Mouse (Mus musculus): ENCODE data around the gene Timm44.

Gene Timm44

DNA sequence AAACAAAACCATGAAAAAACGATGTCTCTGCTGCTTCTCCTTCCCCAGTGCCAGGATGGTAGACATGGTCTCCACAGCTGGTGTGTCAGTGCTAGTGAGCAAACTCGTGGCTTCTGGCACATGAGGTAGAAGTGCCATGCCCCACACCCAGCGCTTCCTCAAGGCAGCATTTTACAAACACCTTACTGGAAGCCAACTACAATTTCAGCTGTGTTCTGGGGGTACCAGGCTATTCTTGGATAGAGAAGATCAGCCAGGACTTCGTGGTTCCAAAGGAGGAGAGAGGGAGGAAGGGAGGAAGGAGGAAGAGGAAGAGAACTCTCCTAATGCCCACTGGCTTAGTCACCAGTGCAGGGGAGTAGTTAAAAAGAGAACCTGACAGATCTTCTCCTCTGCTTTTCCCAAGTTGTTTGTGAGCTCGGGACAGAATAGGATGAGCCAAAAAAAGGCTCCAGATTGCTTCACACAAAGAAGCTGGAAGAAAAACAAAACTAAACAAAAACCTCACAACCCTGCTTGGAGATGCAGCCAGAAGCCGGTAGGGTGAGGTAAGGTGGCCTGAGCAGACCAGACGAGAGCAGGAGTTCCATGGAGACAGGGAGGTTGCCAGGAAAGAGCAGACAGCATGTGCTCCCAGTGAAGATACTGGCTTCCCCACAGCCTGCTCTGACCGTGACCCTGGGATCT lies 12.5 kb downstream of the Timm44 start:
- no peak for DNase-seq (ENCODE audit: low spot score)

DNA sequence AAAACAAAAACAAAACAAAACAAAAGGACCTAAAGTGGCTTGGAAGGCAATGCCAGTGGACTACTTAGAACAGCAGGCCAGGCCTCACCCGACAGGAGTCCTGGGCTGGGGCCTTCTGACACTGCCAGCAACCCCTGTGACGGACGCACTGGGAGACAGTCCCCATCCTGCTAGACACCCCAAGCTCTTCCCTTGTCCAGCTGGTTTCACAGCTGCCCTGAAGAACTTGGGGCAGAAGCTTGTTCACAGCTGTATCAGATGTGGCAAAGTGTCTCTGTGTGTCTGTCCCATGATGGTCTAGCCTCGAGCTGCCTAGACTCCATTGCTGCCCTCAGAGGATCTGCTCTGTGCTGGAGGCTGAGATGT lies 15.9 kb downstream of the Timm44 start:
- DNase-seq (ENCODE audit: low spot score), result no peak

DNA sequence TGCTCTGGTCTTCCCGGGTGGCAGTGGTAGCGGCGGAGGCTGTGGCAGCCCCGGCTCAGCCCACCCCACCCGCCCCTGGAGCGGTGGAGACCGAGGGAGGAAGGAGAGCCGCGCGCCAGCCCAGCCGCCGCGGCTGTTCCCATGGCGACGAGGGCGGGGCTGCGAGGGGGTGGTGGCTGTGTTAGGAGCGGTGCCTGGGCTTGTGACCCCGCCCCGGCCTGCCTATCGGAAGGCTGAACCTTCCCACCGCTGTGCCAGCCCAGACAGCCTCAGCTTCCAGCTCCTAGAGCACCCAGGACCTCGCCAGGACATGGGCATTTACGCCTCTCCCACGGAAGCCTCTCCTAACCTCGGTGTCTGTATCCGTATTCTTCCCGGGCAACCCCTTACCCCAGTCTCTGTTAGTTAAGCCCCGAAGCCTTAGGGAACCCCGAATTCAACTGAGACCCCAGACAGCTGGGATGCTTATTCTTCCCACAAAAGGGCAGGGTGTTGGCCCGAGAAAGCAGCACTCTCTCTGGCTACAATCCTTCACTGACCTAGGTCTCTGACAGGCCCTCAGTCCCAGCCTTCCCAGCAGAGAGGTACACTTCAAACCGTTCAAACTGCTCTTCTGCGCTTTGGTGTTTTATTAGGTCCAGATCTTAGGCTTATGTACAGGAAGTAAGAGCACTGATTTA lies 16.4 kb downstream of the Timm44 start, which contains the start of gene Ctxn1:
Gene Ctxn1, minus strand, starts transcription at position 150 of the 680 bp plus-strand sequence.
- peak; percentile 99 for DNase-seq (ENCODE audit: low spot score)

DNA sequence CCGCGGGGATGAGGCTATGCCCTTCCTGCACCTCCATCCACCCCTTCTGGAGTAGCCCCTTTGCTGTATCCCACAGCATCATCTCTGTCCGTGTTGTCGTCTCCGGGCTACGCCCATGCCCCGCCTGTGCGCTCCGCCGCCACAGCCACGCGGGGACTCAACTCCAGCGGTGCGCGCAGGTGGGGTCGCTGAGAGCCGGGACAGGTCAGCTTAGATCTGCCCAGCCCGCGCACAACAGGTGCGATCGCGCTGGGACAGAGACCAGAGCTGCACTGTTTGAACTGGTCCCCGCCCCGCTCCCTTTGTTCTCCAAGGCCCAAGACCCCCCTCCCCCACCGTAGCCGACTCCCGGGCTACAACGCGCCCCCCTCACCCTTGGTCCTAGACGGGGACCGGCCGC lies 17.0 kb downstream of the Timm44 start:
- DNase-seq (ENCODE audit: low spot score), result peak; percentile 83

DNA sequence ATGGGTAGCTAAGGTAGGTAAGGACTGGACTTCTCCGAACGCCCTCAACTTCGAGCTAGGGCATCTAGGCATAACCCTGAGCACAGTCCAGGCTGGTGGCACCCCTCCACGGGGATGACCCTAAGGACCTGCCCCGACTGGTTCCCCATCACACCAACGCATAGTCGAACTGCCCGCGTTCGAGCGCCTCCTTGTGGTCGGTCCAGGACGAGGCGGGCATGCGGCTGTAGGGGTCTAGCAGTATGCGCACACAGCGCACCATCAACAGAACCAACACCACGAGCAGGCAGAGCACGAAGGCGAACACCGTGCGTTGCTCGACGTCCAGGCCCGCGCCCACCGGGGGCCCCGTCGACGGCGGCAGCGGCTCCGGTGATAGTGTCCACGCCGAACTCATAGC lies 17.5 kb downstream of the Timm44 start:
- DNase-seq (ENCODE audit: low spot score), result peak; percentile 92

DNA sequence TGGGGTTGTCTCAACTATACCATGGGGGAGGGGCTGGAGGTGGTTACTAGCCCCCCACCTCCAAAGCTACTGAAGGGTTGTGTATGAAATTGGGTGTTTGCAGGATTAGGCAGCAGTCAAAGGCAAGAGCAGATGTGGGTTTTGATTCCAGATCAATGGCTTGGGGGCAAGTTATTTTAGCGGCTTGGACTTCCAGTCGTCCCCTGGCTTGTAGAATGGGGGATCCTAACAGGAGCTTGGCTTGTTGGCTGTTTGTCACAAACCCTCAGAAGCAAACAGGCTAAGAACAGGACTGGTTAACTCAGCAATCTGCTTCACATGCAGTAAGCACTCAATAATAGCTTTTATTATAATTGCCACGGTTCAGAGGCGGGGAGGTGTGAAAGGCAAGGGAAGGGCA lies 18.4 kb downstream of the Timm44 start:
- no peak for DNase-seq (ENCODE audit: low spot score)

DNA sequence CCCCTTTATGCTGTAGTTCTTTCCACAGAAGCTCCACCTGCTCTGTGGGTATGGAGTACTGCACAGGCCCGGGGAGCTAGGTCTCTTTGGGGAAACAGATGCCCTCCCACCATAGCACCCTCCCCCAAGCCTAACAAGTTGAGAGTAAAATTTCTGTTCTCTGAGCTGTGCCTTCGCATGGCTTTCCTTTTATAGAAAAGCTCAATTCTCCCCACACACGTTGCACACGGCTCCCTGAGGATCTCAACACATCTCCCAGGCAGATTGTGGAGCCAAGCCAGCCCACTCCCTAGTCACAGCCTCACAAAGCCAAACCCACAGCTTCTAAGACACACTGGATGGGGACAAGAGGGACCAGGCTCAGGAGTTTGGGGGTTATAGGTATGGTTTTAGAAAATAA lies 18.8 kb downstream of the Timm44 start:
- DNase-seq (ENCODE audit: low spot score), result peak; percentile 40

DNA sequence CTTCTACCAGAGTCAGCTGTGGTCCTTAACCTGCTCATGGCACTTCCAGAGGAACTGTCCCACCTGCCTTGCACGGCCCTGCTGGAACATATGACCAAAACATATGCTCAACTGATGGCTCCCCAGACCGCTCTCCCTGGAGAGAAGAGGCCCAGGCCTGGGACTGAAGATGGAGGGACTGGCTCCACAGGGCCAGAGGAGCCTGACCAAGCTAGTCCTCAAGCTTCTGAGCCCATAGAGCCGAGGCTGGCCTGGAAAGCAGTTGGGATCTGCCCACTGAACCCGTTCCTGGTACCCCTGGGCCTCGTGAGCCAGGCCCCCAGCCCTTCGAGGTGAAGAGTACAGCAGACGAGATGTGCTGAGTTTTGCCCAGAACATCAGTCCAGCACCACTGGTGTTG lies 20.2 kb downstream of the Timm44 start:
- peak; percentile 37 for DNase-seq (ENCODE audit: low spot score)

DNA sequence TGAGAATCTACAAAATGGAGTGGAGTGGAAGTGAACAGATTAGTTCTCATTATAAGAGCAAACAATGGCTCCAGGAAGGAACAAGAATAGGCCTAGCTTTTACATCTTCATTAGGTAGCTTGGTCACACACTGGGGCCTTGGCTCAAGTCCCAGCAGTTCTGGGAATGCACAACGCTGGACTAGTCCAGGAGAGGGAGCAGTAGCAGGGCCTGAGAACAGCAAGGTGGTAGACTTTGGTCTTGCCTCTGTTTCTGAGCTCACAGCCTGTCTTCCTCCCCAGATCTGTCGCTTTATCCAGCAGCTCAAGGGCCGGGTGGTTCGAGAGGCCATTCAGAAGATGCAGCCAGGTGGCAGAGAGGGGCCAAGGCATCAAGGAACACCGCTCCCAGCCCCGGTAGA lies 21.7 kb downstream of the Timm44 start:
- peak; percentile 76 for DNase-seq (ENCODE audit: low spot score)

DNA sequence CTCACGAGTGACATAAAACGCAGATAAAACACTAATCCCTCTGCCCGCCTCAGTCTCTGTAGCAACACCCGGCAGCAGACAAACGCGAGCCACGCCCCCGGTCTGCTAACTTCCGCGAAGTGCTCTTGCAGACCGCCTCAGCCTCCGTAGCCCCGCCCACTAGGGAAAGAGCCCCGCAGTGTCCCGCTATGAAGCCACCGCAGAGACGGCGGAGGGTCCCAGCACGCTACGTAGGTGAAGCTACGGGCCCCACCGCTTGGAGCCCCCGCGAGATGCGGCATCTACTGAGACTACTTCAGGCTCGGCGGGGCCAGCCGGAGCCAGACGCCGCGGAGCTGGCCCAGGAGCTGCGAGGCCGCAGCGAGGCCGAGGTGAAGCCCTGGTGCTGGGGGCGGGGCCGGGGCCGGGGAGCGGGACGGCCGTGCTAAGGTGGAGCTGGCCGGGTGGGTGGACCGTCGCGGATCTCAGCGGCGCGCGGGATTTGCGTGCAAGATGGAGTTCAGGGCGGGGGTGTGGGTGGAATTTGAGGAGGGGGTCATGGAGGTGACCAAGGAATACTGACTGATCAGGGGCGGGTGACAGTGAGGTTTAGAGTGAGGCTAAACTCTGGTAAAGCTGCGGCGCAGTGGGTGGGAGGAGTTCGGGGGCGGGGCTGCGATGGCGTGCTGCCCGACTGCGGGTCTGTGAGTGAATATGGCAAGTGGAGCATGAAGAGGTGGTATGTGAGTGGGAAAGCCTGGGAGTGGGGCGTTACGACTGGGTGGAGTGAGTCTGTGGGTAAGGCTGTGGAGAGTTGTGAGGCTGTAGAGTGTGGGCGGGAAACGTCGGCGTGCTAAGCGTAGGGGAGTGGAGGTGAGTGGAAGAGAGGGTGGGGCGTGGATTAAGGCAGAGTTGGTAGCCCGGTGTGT lies 22.5 kb downstream of the Timm44 start, which contains the start of gene Snapc2:
Gene Snapc2, plus strand, starts transcription at position 147 of the 908 bp plus-strand sequence.
- peak; percentile 99 for DNase-seq (ENCODE audit: low spot score)

DNA sequence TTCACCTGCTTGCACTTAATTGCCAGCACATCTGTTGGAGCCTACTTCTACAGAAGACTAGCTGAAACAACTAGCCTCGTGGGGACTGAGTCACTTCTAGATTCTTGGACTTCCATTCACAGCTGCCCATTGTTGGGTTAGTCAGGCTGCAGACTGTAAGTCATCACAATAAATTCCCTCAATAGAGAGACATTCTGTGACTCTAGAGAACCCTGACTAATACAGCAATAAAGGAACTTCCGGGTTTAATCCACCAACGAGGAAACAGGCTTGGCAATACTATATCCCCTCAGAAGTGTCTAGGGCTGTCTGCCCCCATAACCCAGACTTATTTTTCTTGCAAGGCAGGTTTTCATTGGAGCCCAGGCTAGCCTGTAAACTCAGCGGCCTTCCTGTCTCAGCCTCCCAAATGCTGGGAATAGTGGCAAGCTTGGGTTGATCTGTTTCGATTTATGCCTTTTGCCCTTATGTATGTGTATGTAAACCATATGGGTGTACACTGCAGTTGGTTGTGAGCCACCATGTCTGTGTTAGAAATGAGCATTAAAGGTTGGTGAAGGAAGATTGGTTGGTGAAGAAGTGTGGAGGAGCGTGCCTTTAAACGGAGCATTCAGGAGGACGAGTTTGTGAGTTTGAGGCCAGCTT lies 23.5 kb downstream of the Timm44 start:
- DNase-seq (ENCODE audit: low spot score), result peak; percentile 36

DNA sequence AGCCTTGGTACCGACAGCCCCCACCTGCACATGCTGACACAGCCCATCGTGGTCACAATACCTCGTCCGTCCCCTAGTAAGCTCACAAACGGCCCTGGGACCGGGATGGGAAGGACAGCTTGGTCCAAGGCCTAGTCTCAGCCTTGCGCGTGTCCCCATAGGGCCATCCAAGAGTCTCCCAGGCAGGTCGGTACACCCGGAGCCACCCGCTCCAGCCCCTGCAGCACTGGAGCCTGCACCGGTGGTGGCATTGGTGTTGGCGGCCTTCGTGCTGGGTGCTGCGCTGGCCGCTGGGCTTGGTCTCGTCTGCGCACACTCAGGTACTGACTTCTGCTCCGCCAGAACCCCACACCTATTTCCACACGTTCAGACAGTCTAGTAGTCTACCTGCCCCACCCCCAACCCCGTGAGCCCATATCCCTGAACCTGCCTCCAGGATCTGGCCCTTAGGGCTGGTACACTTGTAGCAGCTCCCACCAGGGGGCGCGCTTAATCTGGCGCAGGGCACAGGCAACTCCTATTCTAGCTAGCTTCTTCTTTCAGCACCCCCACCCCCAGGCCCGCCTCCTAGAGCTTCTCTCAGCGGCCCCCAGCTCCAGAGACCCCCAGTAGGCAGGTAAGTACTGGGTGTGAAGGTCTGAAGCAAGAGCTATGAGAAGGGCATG lies 25.3 kb downstream of the Timm44 start:
- peak; percentile 94 for DNase-seq (ENCODE audit: low spot score)

DNA sequence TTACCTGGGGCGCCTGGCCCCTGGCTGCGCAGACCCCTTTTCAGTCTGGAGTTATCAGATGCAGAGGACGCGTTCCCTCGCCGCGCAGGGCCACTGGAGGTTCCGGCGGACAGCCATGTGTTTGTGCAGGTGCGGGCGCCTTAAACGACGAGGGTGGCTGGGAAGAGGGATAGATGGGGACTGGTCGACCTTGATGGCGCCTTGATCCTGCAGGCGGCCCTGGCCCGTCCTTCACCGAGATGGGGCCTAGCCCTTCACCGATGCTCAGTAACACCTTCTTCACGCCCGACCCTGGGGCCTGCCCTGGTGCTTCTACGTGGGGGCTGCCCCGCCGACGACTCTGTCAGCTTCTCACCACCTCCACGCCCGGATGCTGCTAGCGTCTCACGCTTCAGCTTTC lies 26.5 kb downstream of the Timm44 start:
- peak; percentile 79 for DNase-seq (ENCODE audit: low spot score)

DNA sequence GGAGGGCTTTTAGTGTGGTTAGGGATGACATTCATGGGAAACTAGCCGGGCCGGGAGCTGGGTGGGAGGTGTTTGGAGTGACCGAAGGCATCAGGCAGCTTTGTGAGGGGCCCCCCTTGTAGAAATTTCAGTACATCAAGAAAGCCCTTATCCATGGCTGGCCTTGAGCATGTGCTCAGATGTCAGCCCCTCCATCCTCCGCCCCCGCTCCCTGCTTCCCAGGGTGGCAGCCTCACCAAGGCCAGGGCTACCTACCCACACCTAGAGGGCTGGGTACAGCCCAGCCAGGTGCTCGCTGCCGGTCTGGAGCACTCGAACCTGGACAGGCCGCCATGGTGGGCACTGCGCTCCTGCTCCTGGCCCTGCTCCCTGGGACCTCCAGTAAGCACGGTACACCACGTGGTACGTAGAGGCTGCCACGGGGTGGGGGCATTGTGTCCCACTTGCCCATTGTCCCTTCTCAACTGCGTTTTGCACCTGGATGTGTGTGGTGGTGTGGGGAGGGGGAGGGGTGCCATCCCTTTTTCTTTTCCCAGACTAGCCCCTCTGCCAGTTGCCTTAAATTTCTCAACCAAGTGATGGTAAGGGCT lies 27.7 kb downstream of the Timm44 start, which contains the start of gene Tgfbr3l:
Gene Tgfbr3l, plus strand, starts transcription at position 264 of the 590 bp plus-strand sequence.
- DNase-seq (ENCODE audit: low spot score), result peak; percentile 64

DNA sequence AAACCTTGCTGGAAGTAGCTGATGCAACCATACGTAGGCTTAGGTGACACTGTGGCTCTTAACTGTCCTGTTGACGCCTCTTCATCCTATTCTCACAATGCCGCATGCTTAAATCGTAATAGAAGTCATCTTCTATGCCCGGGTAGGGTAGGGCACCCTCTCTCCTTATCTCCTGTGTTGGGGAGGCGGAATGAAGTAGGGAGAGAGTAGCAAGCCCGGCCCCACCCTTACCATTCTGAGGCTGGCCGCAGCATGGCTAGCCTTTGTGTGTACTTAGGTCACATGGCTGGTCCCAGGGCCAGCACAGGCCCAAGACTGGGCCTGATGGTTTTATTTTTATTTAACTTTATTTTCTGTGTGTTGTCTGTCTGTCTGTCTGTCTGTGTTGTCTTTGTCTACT lies 28.5 kb downstream of the Timm44 start:
- DNase-seq (ENCODE audit: low spot score), result no peak

DNA sequence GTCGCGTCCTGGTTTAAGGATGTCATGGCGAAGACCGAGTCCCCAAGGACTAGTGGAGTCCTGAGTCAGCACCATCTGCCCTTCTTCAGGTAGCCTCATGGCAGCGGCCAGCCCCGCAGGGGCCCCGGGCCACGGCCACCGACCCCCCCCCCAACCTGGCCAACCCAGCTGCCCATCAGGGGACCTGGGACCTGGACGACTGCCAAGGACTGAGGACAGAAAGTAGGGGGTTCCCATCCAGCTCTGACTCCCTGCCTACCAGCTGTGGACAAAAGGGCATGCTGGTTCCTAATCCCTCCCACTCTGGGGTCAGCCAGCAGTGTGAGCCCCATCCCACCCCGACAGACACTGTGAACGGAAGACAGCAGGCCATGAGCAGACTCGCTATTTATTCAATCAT lies 30.0 kb downstream of the Timm44 start:
- DNase-seq (ENCODE audit: low spot score), result peak; percentile 59

DNA sequence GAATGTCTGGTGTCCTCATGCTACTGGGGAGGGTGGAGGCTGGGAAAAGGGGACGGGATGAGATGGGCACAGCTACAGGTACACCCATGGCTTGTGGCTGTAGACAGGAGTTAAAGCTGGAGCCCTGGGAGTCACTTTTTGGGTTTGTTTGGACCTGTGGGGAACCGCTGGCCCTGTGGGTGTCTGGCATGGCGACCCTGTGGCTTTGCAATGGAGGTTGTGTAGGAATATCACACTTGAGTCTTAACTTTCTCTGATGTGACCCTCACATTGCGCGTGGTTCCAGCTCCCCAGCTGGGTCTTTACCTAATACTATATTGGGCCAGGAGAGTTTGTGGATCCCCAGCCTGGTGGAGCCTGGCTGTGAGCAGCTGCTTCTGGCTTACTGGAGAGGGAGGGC lies 30.7 kb downstream of the Timm44 start:
- DNase-seq (ENCODE audit: low spot score), result no peak

DNA sequence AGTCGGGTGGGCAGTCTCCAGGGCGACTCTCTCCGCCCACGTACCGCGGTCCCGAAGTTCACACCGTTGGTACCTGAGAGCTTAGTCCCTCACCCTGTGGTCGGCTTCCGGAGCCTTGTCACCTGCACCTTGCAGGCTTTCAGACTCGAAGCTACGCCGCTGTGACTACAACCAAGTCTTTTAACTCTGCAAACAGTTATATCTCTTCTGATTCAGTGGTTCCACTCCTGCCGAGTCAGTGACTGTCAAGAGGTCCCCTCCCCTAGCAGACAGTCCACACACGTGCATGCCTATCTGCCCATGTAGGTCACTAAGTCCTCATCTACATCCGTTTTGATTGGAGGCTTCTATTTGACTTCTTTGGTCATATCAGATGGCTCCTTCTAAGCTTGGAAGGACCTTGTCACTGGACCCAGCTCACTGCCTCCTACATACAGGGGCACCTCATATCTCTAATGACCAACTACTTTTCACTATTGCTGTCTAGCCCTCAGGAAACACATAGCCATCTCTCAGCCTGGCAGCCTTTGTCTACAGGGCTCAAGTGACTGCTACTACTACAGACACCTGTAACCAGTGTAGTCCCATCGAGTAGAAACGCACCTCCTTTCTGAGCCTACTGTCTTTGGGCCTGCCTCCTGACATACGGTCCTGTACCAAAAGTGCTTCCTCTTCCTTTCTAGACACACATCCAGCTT lies 36.4 kb downstream of the Timm44 start:
- no peak for DNase-seq (ENCODE audit: low spot score)

DNA sequence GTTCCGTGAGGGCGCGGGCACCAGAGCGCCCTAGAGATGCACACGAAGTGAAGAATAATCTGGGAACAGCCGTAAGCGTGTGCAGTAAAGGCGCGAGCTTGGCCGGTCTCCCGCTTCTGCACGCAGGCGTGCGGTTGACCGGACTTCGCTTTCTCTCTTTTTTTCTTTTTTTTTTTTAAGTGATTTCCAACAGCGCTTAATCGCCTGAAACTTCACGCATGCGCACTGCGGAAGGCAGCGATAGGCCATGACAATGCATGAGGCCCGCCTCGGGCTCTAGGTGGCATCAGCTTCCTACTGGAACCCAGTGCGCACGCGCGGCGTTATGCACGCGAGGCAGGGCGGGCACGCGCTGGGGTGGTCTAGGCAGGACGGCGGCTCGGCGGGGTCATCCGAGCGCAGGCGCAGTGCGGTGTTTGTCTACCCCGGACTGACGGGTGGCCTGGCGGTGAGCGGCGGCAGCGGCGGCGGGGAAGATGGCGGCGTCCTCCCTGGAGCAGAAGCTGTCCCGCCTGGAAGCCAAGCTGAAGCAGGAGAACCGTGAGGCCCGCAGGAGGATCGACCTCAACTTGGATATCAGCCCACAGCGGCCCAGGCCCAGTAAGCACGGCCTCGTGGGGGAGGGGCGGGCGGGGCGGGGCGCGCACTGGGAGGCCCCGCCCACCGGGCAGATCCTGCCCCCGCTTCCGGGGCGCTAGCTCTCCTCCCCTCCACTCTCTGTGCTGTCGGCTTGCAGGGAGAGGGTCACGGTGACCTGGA lies 37.1 kb downstream of the Timm44 start, which contains the start of the genes Map2k7 and Gm49320:
Gene Map2k7, plus strand, starts transcription at position 307 of the 759 bp plus-strand sequence.
Gene Gm49320, plus strand, starts transcription at position 432 of the 759 bp plus-strand sequence.
- DNase-seq (ENCODE audit: low spot score), result peak; percentile 100
